Mouse (Mus musculus): ENCODE data around the gene Sltm.
"Not testable (repeated sequence)": the region's sequence is repeated elsewhere in the genome, so short reads cannot be mapped to it uniquely, and the experiment has no call there.

Gene Sltm

GRCm38 (mm10) chr9:70542305-70543041, at the start of gene Sltm:
Gene Sltm (plus strand): TSS chr9:70542754.
- peak; percentile 98 to 99 for DNase-seq (ENCODE audit: low spot score in 2 of 2)

- no peak for DNase-seq (ENCODE audit: low spot score in 2 of 2)
These were observed 49.5 kb upstream of the Sltm start for GRCm38 (mm10) chr9:70493038-70493437.

GRCm38 (mm10) chr9:70496990-70497389, 45.6 kb upstream of the Sltm start:
- no peak for DNase-seq (ENCODE audit: low spot score in 2 of 2)

- no peak for DNase-seq (ENCODE audit: low spot score in 2 of 2)
These were observed 40.1 kb upstream of the Sltm start for GRCm38 (mm10) chr9:70502284-70503014.

DNA sequence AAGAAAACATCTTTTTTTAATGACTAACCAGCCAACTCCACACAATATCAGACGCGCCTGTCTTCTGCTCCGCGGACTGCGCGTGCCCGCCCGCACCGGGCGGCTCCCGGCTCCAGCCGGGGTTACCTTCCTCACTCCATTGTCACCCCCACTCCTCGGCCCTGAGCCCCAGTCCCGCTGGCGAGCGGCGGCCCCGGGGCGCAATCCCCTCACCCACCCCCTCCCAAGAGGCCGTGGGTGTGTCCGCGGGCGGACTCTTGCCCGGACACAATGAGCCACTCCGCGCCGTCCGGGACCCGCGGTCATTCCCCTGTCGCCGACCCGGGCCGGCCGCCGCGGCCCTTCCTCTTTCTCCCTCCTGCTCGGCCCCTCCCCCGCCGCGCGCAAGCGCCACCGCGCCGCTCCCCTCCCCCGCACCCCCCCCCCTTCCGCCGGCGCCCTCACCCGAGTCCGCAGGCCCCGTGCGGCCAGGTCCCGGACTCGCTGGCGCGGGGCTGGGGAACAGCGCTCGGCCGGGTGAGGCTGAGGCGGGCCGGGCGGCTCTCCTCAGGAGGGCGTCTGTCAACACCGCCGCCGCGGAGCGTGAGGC, 39.4 kb upstream of the Sltm start:
- DNase-seq (ENCODE audit: low spot score in 2 of 2), result peak; percentile 67 to 69

- DNase-seq (ENCODE audit: low spot score in 2 of 2), result peak; percentile 97
These were observed 38.9 kb upstream of the Sltm start, which contains the start of gene Rnf111 for GRCm38 (mm10) chr9:70503626-70504041. Gene Rnf111 (minus strand): TSS chr9:70503725.

- DNase-seq (ENCODE audit: low spot score in 2 of 2), result no peak
These were observed 36.4 kb upstream of the Sltm start for GRCm38 (mm10) chr9:70506186-70506585.

DNA sequence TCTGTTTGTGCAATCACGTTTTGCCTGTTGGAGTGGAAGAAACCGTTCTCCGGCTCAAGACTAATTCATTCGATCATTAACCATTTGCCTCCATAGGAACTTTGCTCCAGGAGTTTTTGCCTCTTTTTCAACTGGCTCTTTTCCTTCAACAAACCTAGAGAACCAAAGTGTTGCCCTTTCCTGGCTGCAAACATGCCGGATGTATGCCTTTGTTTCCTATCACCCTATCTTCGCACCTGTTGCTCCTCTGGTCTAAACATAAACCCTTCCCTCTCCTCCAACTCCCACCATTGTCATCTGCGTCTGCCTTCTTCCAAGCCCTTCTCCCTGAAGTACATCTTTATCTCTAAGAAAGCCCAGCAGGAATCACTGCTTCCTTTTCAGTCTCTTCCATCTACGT, 35.8 kb upstream of the Sltm start:
- DNase-seq (ENCODE audit: low spot score in 2 of 2), result no peak

DNA sequence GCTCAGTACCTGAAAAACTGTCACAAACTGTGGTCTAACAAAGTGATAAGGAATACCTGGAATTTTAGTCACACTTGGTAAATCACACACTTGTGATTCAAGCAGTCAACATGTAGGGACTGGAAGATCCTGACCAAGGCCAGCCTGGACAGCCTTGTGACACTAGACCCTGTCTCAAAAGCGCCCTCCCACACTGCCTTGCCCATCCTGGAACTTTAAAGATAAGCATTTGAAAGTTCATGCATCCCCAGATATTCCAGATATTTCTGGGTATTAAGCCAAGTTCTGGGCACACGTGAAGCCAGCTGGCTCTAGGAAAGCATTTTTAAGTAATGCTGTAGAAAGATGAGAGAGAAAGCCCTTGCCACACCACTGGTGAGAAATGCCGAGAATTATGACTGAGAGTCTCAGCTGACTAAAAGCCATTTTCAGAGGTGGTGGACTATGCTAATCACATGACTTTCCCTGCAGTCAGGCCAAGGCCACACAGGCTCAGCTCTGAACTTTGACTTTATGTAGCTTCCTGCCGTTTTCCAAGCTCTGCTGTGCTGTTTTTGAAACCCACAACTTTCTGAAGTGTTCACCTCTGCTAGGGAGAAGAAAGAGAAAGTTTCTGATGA, 32.5 kb upstream of the Sltm start:
- no peak for DNase-seq (ENCODE audit: low spot score in 2 of 2)

- DNase-seq (ENCODE audit: low spot score in 2 of 2), result no peak
These were observed 31.5 kb upstream of the Sltm start for GRCm38 (mm10) chr9:70510998-70511583.

DNA sequence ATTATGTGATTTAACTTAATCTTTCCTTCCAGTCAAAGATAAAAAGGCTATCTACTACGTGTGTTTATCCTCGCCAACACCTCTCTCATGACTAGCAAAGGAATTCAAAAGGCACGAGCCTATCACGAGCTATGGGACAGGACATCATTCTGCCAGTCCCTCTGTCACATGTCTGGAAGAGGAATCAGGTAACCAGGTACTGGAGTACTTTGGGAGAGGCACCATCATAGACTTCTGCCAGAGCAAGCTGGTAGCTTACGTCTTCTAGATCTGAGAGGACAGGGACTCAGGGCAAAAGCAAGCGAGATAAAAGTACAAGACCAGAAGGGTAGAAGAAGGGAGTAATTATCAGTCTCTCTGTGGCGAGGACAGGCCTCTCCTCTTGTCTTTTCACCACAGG, 30.9 kb upstream of the Sltm start:
- no peak for DNase-seq (ENCODE audit: low spot score in 2 of 2)

DNA sequence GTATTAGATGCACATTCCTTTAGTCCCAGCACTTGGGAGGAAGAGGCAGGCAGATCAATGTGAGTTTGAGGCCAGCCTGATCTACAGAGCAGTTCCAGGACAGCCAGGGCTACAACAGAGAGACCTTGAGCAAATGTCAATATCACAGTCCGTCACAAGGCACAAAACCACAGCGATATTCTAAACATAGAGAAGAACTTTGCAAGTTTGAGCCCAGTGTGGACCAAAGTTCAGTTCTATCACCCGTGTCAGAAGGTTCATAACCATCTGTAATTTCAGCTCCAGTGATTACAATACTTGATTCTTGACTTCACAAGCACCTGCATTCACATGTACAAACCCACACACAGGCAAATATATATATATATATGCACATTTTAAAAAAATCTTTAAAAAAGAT, 21.9 kb upstream of the Sltm start:
- DNase-seq (ENCODE audit: low spot score in 2 of 2), result no peak

DNA sequence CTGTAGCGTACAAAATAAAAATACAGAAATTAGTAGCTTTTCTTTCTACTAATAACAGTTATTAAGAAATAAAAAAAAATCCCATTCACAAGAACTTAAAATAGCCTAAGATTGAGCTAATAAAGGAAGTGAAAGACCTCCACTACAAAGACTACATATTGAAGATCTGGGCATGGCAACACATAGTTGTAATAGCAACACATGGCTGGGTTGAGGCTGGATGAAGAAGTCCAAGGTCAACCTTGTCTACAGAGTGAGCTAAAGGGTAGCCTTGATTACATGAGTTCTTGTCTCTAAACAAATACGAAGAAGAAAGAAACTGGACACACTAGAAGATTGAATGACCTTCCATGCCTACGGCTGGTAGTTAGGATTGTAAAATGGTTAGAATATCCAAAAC, 18.7 kb upstream of the Sltm start:
- DNase-seq (ENCODE audit: low spot score in 2 of 2), result no peak

GRCm38 (mm10) chr9:70524366-70524765, 18.2 kb upstream of the Sltm start:
- DNase-seq (ENCODE audit: low spot score in 2 of 2), result no peak

- DNase-seq (ENCODE audit: low spot score in 2 of 2), result no peak
These were observed 9.2 kb upstream of the Sltm start for GRCm38 (mm10) chr9:70533328-70533727.

DNA sequence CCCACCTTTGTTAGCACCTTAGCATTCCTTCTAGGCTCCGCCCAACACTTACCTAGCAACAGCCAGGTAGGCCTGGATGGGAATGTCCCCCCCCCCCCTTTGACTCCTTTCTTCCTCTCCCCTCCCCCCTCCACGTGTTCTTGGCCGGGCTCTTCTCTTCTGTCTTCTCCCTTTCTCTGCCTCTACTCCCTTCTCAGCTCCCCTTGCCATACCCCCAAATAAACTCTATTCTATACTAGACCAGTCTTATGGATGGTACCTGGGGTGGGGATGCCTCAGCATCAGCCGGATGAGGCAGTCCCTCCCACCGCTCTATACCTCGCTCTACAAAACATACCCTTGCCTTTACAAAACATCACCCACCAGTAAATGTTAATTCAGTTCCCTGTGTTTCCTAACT, 970 bp upstream of the Sltm start:
- DNase-seq (ENCODE audit: low spot score in 2 of 2), result no peak

- peak; percentile 68 to 73 for DNase-seq (ENCODE audit: low spot score in 2 of 2)
These were observed 710 bp downstream of the Sltm start for GRCm38 (mm10) chr9:70543048-70543880.

- DNase-seq (ENCODE audit: low spot score in 2 of 2), result no peak
These were observed 1.4 kb downstream of the Sltm start for GRCm38 (mm10) chr9:70543985-70544384.

- DNase-seq (ENCODE audit: low spot score in 2 of 2), result no peak
These were observed 2.3 kb downstream of the Sltm start for GRCm38 (mm10) chr9:70544831-70545230.

- DNase-seq (ENCODE audit: low spot score in 2 of 2), result not testable (repeated sequence)
These were observed 4.0 kb downstream of the Sltm start for GRCm38 (mm10) chr9:70546576-70546975.

DNA sequence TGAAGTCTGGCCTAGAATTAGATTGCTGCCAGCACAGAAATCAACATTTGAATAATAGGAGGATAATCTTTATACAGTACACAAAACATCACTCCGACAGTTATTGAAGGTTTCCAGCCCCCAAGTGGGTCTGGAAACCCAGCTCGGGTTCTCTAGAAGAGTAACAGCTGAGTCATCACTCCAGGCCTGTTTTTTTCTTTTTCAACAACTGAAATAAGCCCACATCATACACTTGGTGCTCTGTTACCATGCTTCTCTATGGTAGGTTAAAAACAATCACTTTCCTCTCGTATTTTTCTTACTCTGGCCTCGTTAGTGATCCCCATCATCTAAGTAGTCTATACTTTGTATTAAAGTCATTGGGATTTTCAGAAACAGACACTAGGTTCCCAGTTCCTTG, 5.8 kb downstream of the Sltm start:
- no peak for DNase-seq (ENCODE audit: low spot score in 2 of 2)
